17 mouse cellular contexts compared by ENCODE assay signal in genomic region chr4:101361779-101362178, GRCm38 (mm10). TPM values are rescaled to one million over a fixed set of nuclear protein-coding genes. Genes with fewer than 3 reads are reported as not detected.
DNase-seq lines count a peak whose midpoint lies in the region; ATAC-seq and TF ChIP-seq lines count a peak whose summit lies in the region.
"Had no signal": no experiment of that assay in that cellular context is flagged by ENCODE, and none has a peak within 500 bp of the region (broad histone marks: within the 10 kb centered on the region; RNA-seq: fewer than 3 reads in every experiment).

No protein-coding gene starts in this region.

- H3K4me2 ChIP-seq in kidney, postnatal 0 days (ENCODE audit: low read length): no peak overlapping the region
- no peak overlapping the region for H3K4me2 ChIP-seq in kidney, embryonic 16.5 days (replicated peaks; ENCODE audit: low read depth, low read length)
- H3K4me2 ChIP-seq: embryonic facial prominence, embryonic 13.5 days; hindbrain, embryonic 12.5 days; intestine, embryonic 15.5 days; midbrain, embryonic 15.5 days; stomach, embryonic 15.5 days had no signal

- no peak overlapping the region for H3K4me3 ChIP-seq in kidney, postnatal 0 days (replicated peaks; ENCODE audit: low read depth, low read length)
- no peak overlapping the region for H3K4me3 ChIP-seq in kidney, embryonic 16.5 days (ENCODE audit: low read length)
- no peak overlapping the region for H3K4me3 ChIP-seq in MEL (ENCODE audit: control insufficient read depth in 1 of 2, insufficient read depth in 1 of 2, low read depth in 2 of 2, low read length in 2 of 2)
- H3K4me3 ChIP-seq: embryonic facial prominence, embryonic 13.5 days; hindbrain, embryonic 12.5 days; intestine, embryonic 15.5 days; limb, embryonic 10.5 days; midbrain, embryonic 15.5 days; stomach, embryonic 15.5 days had no signal

- H3K36me3 ChIP-seq in kidney, postnatal 0 days (ENCODE audit: insufficient read depth, low read length): no peaks in the 10 kb centered on the region
- no peaks in the 10 kb centered on the region for H3K36me3 ChIP-seq in kidney, embryonic 16.5 days (ENCODE audit: insufficient read depth, low read length)
- H3K36me3 ChIP-seq in MEL (ENCODE audit: control insufficient read depth in 1 of 2, insufficient read depth in 2 of 2, low read length in 2 of 2): peaks cover 0 to 11% of the 10 kb centered on the region in 2 experiments; a peak in 2 of 4 replicates
- H3K36me3 ChIP-seq in splenic B cell, adult 2 months (ENCODE audit: control insufficient read depth, insufficient read depth, low read length, poor library complexity, severe bottlenecking): no peaks in the 10 kb centered on the region
- H3K36me3 ChIP-seq: embryonic facial prominence, embryonic 13.5 days; hindbrain, embryonic 12.5 days; intestine, embryonic 15.5 days; limb, embryonic 10.5 days; midbrain, embryonic 15.5 days; stomach, embryonic 15.5 days had no signal

- 88% methylated on average over 1 of the region's 1 CpGs for WGBS in kidney, postnatal 0 days
- WGBS in kidney, embryonic 16.5 days: 88% methylated on average over 1 of the region's 1 CpGs

- no peak overlapping the region for H3K9ac ChIP-seq in kidney, postnatal 0 days (ENCODE audit: low read depth, low read length)
- H3K9ac ChIP-seq in kidney, embryonic 16.5 days (replicated peaks; ENCODE audit: low read length): no peak overlapping the region
- H3K9ac ChIP-seq in MEL (ENCODE audit: control insufficient read depth, low read depth, low read length, poor library complexity, severe bottlenecking): no peak overlapping the region
- H3K9ac ChIP-seq: embryonic facial prominence, embryonic 13.5 days; hindbrain, embryonic 12.5 days; intestine, embryonic 15.5 days; midbrain, embryonic 15.5 days; stomach, embryonic 15.5 days had no signal

- 0 out of 2 replicates have a peak, but pooled peaks have one; percentile 15 for TF ChIP-seq CTCF in kidney, postnatal 0 days (IDR thresholded peaks at IDR 0.05; ENCODE audit: low read depth)
- peak; percentile 5 to 29 (median 23); a peak in 2 of 6 replicates for TF ChIP-seq CTCF in MEL (IDR thresholded peaks at IDR 0.05 in 2 of 3, conservative IDR thresholded peaks at IDR 0.05 in 1 of 3; ENCODE audit: control insufficient read depth in 1 of 3, insufficient read depth in 1 of 3, low read depth in 2 of 3, low read length in 3 of 3, poor library complexity in 1 of 3, severe bottlenecking in 1 of 3)

- H3K27me3 ChIP-seq in kidney, postnatal 0 days (ENCODE audit: insufficient read depth, low read length): no peaks in the 10 kb centered on the region
- no peaks in the 10 kb centered on the region for H3K27me3 ChIP-seq in kidney, embryonic 16.5 days (ENCODE audit: insufficient read depth, low read length)
- H3K27me3 ChIP-seq in MEL (ENCODE audit: control insufficient read depth in 1 of 2, insufficient read depth in 2 of 2, low read length in 2 of 2): no peaks in the 10 kb centered on the region
- H3K27me3 ChIP-seq in splenic B cell, adult 2 months (ENCODE audit: control insufficient read depth, insufficient read depth, low read length, poor library complexity, severe bottlenecking): no peaks in the 10 kb centered on the region
- H3K27me3 ChIP-seq: embryonic facial prominence, embryonic 13.5 days; hindbrain, embryonic 12.5 days; intestine, embryonic 15.5 days; midbrain, embryonic 15.5 days; stomach, embryonic 15.5 days had no signal

- ATAC-seq in kidney, postnatal 0 days (replicated peaks; ENCODE audit: low FRiP score, low read depth): no peak
- ATAC-seq in kidney, embryonic 16.5 days (ENCODE audit: low FRiP score, low TSS enrichment): no peak
- ATAC-seq: intestine, embryonic 15.5 days; midbrain, embryonic 15.5 days had no signal

- H3K79me2 ChIP-seq in MEL (ENCODE audit: control insufficient read depth, insufficient read depth, low read length, poor library complexity): peaks cover 1% of the 10 kb centered on the region; the same call in 1 of the 2 replicates

- TF ChIP-seq RAD21 in MEL (IDR thresholded peaks at IDR 0.05; ENCODE audit: low read depth, low read length): peak; percentile 10

- H3K4me1 ChIP-seq in kidney, postnatal 0 days (replicated peaks; ENCODE audit: insufficient read depth, low read length): no peaks in the 10 kb centered on the region
- H3K4me1 ChIP-seq in kidney, embryonic 16.5 days (ENCODE audit: insufficient read depth, low read length): no peaks in the 10 kb centered on the region
- peaks cover 2% of the 10 kb centered on the region in 2 experiments; a peak in 2 of 4 replicates for H3K4me1 ChIP-seq in MEL (ENCODE audit: control insufficient read depth in 1 of 2, insufficient read depth in 2 of 2, low read length in 2 of 2)
- H3K4me1 ChIP-seq: intestine, embryonic 15.5 days had no signal

- TF ChIP-seq POLR2A in MEL (IDR thresholded peaks at IDR 0.05; ENCODE audit: control insufficient read depth in 1 of 2, insufficient read depth in 1 of 2, low read depth in 1 of 2, low read length in 2 of 2, poor library complexity in 1 of 2): no peak

- no peak for DNase-seq in kidney, postnatal 0 days (ENCODE audit: low spot score)
- DNase-seq in lung, postnatal 36 days: peak; percentile 29
- no peak for DNase-seq in lung, postnatal 4 days
- peak; percentile 29 for DNase-seq in MEL (ENCODE audit: low read depth, low spot score)
- peak; percentile 44 for DNase-seq in splenic B cell, adult 2 months (ENCODE audit: low read depth, low spot score)
- DNase-seq in left cerebral cortex, adult 9 months (ENCODE audit: low spot score in 2 of 2): no peak
- DNase-seq: cerebellum, adult 9-10 months; gastrocnemius, postnatal 10 days; kidney, postnatal 4 days; right cerebral cortex, adult 18-20 months had no signal

- no peak for TF ChIP-seq EP300 in MEL (IDR thresholded peaks at IDR 0.05; ENCODE audit: low read depth in 1 of 2, low read length in 2 of 2)

- H3K9me3 ChIP-seq in kidney, postnatal 0 days (replicated peaks; ENCODE audit: low read length): no peaks in the 10 kb centered on the region
- H3K9me3 ChIP-seq in kidney, embryonic 16.5 days (ENCODE audit: low read length): no peaks in the 10 kb centered on the region
- no peaks in the 10 kb centered on the region for H3K9me3 ChIP-seq in MEL (replicated peaks; ENCODE audit: insufficient read depth, low read length)
- H3K9me3 ChIP-seq: embryonic facial prominence, embryonic 13.5 days; hindbrain, embryonic 12.5 days; intestine, embryonic 15.5 days; limb, embryonic 10.5 days; midbrain, embryonic 15.5 days; stomach, embryonic 15.5 days had no signal

- no peak overlapping the region for H3K27ac ChIP-seq in kidney, postnatal 0 days
- no peak overlapping the region for H3K27ac ChIP-seq in kidney, embryonic 16.5 days (ENCODE audit: low read length)
- H3K27ac ChIP-seq in MEL (ENCODE audit: control insufficient read depth, low read depth, low read length): no peak overlapping the region
- H3K27ac ChIP-seq: embryonic facial prominence, embryonic 13.5 days; hindbrain, embryonic 12.5 days; intestine, embryonic 15.5 days; limb, embryonic 10.5 days; midbrain, embryonic 15.5 days; stomach, embryonic 15.5 days had no signal

TF ChIP-seq in MEL, 35 proteins besides CTCF, POLR2A, EP300 and RAD21:
- no peak for TF ChIP-seq MYB (IDR thresholded peaks at IDR 0.05; ENCODE audit: low read depth, low read length)
- peak; percentile 18; the same call in 1 of the 2 replicates for TF ChIP-seq SMC3 (IDR thresholded peaks at IDR 0.05; ENCODE audit: low read depth, low read length)
- no peak for TF ChIP-seq ZNF384 (IDR thresholded peaks at IDR 0.05; ENCODE audit: low read depth, low read length)

RNA-seq across cellular contexts. Expression of gene Ak4, which starts 57.3 kb away (rescaled TPM):
- polyA plus RNA-seq in kidney, postnatal 0 days (2015; fragmentation: Nextera tagmentation; extraction: Ambion mirVana): 17.1 and 20.8 TPM in 2 replicates
- 21.0 and 23.8 TPM in 2 replicates for polyA plus RNA-seq in kidney, embryonic 16.5 days (2015; fragmentation: Nextera tagmentation; extraction: Ambion mirVana)
- 18.3 and 21.2 TPM in 2 replicates for total RNA-seq in MEL (2012; rRNA removed)
- 10 to 100 TPM in 1 of 2 experiments, not detected in 1; 25.4 TPM for polyA plus RNA-seq in MEL (2012; ENCODE audit: insufficient read depth in 1 of 2, insufficient read length in 2 of 2, low read depth in 1 of 2, low replicate concordance in 2 of 2, missing spikeins in 1 of 2)

Comparison
In these comparisons a context has a peak if more than half of its experiments do, and no peak if none do; other contexts are left out.
1. DNase-seq: peak in lung, postnatal 36 days (single experiment), MEL (single experiment) and splenic B cell, adult 2 months (single experiment); none in kidney, postnatal 0 days (single experiment), lung, postnatal 4 days (0 of 2) and left cerebral cortex, adult 9 months (0 of 2).